Mouse (Mus musculus): ENCODE measurements at regions not wholly inside any gene's neighbourhood (a gene's known extent, or its start where the extent isn't known, plus 50 kb on each side); places are given as distances from the start of the nearest gene placed in this dataset.

- H3K4me2 ChIP-seq (replicated peaks; ENCODE audit: low read depth): no peak overlapping the region
- no peak for TF ChIP-seq CTCF (IDR thresholded peaks at IDR 0.05; ENCODE audit: low read depth)
- no peaks in the 10 kb centered on the region for H3K27me3 ChIP-seq (replicated peaks; ENCODE audit: control insufficient read depth, insufficient read depth, low read length)
- H3K36me3 ChIP-seq (ENCODE audit: control insufficient read depth, insufficient read depth): no peaks in the 10 kb centered on the region
- H3K27ac ChIP-seq (ENCODE audit: low read depth, low read length): no peak overlapping the region
- no peak overlapping the region for H3K4me3 ChIP-seq (ENCODE audit: low read depth, low read length)
- no peak for ATAC-seq
- no peaks in the 10 kb centered on the region for H3K9me3 ChIP-seq (ENCODE audit: control insufficient read depth)
- no peaks in the 10 kb centered on the region for H3K4me1 ChIP-seq (replicated peaks; ENCODE audit: control insufficient read depth, insufficient read depth, low read length)
- no peak overlapping the region for H3K9ac ChIP-seq (ENCODE audit: low read depth, low read length)
- WGBS: 71% methylated on average over 2 of the region's 2 CpGs
Measured at GRCm38 (mm10) chr12:74410511-74410910, 94.3 kb upstream of the Gm11042 start.

- WGBS: 64% methylated on average over 3 of the region's 3 CpGs
- no peak for ATAC-seq
- H3K9me3 ChIP-seq (ENCODE audit: control insufficient read depth): no peaks in the 10 kb centered on the region
Measured at GRCm38 (mm10) chr12:74407591-74408095, 91.4 kb upstream of the Gm11042 start.

GRCm38 (mm10) chr12:74389811-74390210 is 73.6 kb upstream of the Gm11042 start:
- ATAC-seq: no peak
- no peak overlapping the region for H3K4me3 ChIP-seq (ENCODE audit: low read depth, low read length)
- no peak overlapping the region for H3K27ac ChIP-seq (ENCODE audit: low read depth, low read length)
- H3K9ac ChIP-seq (ENCODE audit: low read depth, low read length): no peak overlapping the region
- H3K4me1 ChIP-seq (replicated peaks; ENCODE audit: control insufficient read depth, insufficient read depth, low read length): no peaks in the 10 kb centered on the region
- no peaks in the 10 kb centered on the region for H3K27me3 ChIP-seq (replicated peaks; ENCODE audit: control insufficient read depth, insufficient read depth, low read length)
- no peaks in the 10 kb centered on the region for H3K36me3 ChIP-seq (ENCODE audit: control insufficient read depth, insufficient read depth)
- H3K9me3 ChIP-seq (ENCODE audit: control insufficient read depth): no peaks in the 10 kb centered on the region
- WGBS: 72% methylated on average over 6 of the region's 6 CpGs
- H3K4me2 ChIP-seq (replicated peaks; ENCODE audit: low read depth): no peak overlapping the region
- TF ChIP-seq CTCF (IDR thresholded peaks at IDR 0.05; ENCODE audit: low read depth): no peak

More at GRCm38 (mm10) chr12:74407591-74408095, 91.4 kb upstream of the Gm11042 start:
- no peak overlapping the region for H3K27ac ChIP-seq (ENCODE audit: low read depth, low read length)
- H3K4me1 ChIP-seq (replicated peaks; ENCODE audit: control insufficient read depth, insufficient read depth, low read length): no peaks in the 10 kb centered on the region
- H3K4me3 ChIP-seq (ENCODE audit: low read depth, low read length): no peak overlapping the region
- no peak overlapping the region for H3K4me2 ChIP-seq (replicated peaks; ENCODE audit: low read depth)
- no peak overlapping the region for H3K9ac ChIP-seq (ENCODE audit: low read depth, low read length)
- no peaks in the 10 kb centered on the region for H3K27me3 ChIP-seq (replicated peaks; ENCODE audit: control insufficient read depth, insufficient read depth, low read length)
- no peaks in the 10 kb centered on the region for H3K36me3 ChIP-seq (ENCODE audit: control insufficient read depth, insufficient read depth)
- no peak for TF ChIP-seq CTCF (IDR thresholded peaks at IDR 0.05; ENCODE audit: low read depth)

All from intestine, postnatal 0 days (tissue).